Mouse (Mus musculus): ENCODE measurements around the gene Reep6.

The Reep6 gene

DNA sequence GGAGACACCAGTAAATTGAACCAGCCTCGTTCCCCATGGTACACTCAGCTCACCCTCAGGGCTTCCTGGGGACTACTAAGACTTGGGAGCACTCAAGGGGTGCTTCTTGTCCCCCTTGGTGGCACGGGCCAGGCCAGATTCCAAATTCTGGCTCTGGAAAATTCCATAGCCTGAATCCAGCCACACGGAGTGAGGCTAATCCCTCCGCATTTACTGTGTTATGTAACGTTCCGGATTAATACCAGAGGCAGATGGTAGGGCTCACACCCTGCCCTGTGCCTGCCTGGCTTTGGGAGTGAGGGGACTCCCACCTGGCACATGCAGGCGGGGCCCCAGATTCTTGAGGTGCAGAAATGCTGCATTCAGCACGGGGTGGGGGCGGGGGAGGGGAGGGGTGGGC lies 25.7 kb downstream of the Reep6 start:
- no peak for DNase-seq (ENCODE audit: low spot score)

GRCm38 (mm10) chr10:80356001-80356682 lies 26.4 kb downstream of the Reep6 start, which contains the start of gene Plk5:
Gene Plk5, plus strand, starts transcription at chr10:80356459.
- DNase-seq (ENCODE audit: low spot score), result no peak

- DNase-seq (ENCODE audit: low spot score), result no peak
These were observed 27.0 kb downstream of the Reep6 start for GRCm38 (mm10) chr10:80356737-80357136.

DNA sequence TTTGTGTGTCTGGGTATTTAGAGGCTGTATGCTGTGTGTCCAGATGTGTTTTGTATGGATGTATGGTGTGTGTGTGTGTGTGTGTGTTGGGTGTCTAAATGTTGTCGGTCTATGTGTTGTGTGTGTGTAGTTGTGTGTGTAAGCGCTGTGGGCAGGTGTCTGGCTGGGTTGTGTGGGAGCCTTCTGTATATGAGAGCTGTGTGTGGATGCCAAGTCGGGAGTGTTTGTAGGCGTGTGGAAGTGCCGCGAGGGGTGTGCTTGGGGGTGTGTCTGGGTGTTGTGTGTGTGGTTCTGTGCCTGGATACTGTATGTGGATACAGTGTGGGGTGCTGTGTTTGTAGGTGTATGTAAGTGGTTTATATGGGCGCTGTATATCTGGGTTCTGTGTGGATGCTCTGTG lies 27.6 kb downstream of the Reep6 start:
- DNase-seq (ENCODE audit: low spot score), result no peak

GRCm38 (mm10) chr10:80357994-80358639 lies 28.4 kb downstream of the Reep6 start:
- no peak for DNase-seq (ENCODE audit: low spot score)

GRCm38 (mm10) chr10:80363734-80364133 lies 34.0 kb downstream of the Reep6 start:
- no peak for DNase-seq (ENCODE audit: low spot score)

DNA sequence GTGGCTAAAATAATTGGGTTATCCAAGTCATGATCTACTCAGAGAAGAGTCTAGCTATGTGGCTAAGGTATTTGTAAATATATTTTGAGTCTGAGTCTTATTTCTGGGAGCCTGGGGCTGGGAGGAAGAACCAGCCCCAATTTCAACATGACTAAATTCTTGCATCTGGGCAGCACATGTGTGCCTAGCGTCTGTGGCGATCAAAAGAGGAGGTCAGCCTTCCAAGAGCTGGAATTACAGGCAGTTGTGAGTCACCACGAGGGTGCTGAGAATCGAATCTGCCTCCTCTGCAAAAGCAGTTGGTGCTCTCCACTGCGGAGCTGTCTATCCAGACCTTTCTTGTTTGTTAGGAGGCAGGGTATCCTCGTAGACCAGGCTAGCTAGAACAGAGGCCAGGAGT lies 36.0 kb downstream of the Reep6 start:
- DNase-seq (ENCODE audit: low spot score), result no peak

- DNase-seq (ENCODE audit: low spot score), result no peak
These were observed 38.2 kb downstream of the Reep6 start for GRCm38 (mm10) chr10:80367954-80368353.

- no peak for DNase-seq (ENCODE audit: low spot score)
These were observed 38.6 kb downstream of the Reep6 start for GRCm38 (mm10) chr10:80368392-80368791.

DNA sequence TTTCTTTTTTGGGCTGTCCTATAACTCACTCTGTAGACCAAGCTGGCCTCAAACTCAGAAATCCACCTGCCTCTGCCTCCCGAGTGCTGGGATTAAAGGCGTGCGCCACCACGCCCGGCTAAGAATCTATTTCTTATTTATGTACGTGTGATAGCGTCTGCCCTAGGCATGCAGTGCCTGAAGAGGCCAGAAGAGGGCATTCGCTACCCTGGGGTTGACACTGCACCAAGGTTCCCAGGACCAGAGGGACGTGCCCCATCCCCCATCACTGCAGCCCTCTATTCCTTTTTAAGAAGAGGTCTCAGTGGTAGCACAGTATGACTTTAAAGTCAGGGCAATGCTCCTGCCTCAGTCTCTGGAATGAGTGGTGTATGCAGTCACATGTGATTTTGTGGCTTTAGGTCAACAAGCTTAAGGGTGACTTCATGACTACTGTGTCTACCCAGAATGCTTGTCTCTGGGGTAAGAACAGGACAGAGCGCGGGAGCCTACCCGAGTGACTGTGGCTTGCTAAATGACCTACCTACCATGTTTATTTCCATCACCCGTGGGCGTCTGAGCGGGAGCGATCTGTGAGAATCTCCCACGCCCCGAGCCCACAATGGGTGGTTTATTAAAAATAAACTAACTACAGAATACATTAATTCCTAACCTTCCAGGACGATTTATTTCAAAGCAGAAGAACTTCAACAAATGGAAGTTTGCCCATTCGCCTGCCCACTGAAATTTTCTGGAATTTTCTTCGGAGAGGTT lies 40.4 kb downstream of the Reep6 start:
- no peak for DNase-seq (ENCODE audit: low spot score)

DNA sequence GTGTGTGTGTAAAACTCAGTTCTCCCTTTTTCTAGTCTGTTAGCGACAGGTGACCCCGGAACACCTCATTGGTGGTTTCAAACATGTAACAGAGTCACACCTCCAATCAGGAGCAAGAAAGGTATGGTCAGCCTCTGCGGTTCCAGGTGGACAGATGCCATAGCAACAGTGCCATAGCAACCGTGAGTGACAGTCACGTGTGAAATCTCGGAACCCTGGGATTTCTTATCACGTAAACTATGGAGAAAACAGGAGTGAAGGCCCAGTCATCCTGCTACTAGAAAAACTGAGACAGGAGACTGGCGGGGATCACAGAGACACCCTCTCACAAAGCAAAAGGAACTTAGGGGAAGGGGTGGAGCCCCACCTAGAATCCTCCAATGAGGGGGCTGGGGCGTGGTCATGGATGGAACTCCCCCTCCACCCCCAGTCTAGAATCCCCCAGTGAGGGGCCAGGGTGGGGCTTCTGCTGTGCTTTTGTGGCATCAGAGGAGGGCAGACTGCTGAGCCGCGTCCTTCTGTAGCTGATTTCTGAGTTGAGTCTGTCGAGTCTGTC lies 41.7 kb downstream of the Reep6 start:
- DNase-seq (ENCODE audit: low spot score), result peak; percentile 71

- DNase-seq (ENCODE audit: low spot score), result no peak
These were observed 42.2 kb downstream of the Reep6 start for GRCm38 (mm10) chr10:80371983-80372382.

DNA sequence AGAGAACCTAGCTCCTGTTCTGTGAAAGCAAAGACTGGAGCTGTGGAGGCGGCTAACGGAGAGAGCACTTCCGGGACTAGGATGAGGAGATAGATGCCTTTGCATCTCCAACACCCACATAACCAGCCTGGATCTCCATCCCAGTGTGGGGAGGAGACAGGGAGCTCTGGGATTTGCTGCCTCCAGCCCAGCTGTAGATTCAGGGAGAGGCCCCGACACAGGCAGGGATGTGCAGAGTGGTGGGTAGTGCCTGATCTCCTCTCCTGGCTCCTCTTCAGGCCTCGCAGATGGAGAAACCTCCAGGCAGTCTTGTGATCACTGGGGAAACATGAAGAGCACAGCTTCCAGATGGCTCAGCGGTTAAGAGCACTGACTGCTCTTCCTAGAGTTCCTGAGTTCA lies 43.0 kb downstream of the Reep6 start:
- DNase-seq (ENCODE audit: low spot score), result no peak

DNA sequence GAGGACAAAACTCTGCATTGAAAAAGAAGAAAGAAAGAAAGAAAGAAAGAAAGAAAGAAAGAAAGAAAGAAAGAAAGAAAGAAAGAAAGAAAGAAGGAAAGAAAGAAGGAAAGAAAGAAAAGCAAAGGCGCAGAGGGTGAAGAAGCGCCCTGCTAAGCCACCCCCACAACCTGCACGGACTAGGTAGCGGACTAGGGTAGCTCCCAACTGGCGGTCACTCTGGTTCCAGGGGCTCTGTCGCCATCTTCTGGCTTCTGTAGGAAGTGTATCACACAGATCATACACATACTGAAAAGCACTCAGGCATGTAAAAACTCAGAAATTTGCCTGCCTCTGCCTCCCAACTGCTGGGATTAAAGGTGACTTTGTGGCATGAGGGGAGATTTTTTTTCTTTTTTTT lies 44.3 kb downstream of the Reep6 start:
- peak; percentile 52 for DNase-seq (ENCODE audit: low spot score)

DNA sequence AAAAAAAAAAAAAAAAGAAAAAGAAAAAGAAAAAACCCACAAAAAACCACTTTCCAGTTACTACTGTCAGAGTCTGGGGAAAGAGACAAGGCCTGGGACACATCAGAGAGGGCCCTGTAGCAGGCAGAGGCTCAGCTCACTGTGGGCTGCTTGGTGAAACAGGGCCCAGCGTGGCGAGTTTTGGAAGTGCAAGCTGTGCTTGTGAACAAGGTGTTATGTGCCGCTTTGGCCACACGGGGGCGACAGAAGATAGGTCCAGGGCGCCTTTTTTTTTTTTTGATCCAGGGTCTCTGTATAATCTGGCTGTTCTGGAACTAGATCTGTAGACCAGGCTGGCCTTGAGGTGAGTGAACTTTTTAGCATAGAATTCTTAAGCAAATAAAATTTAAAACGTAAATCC lies 46.4 kb downstream of the Reep6 start:
- DNase-seq (ENCODE audit: low spot score), result peak; percentile 93

DNA sequence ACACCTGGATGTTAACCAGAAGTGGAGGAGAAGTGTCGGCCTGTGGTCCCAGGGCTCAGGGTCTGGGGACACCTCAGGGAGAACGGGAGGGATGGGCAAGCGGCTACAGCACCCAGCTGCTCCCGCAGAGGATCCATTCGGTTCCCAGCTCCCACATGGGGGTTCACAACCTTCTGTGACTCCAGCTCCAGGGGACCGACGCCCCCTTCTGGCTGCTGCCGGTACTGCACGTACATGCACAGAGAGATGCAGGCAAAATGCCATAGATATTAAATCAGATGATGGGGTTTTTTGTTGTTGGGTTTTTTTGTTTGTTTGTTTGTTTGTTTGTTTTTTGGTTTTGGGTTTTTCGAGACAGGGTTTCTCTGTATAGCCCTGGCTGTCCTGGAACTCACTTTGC lies 48.0 kb downstream of the Reep6 start:
- no peak for DNase-seq (ENCODE audit: low spot score)

- no peak for DNase-seq (ENCODE audit: low spot score)
These were observed 53.0 kb downstream of the Reep6 start for GRCm38 (mm10) chr10:80382641-80383365.

DNA sequence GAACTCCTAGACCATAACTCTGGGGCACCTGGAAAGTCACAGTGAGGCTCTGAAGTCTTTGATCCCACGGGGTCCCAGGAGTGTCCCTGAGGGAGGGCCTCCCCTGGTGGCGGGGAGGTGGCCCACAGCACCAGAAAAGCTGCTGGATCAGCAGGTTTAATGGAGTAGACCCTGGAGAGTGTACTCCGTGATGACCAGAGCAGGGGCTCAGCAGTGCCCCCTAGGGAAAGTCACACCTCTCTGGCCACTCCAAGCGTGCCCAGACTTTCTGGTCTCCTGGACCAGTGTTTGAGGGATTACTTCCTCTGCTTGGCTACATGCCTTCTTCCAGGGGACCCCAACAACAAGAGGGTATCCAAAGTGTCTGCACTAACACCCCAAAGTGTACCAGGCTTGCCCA lies 53.7 kb downstream of the Reep6 start:
- DNase-seq (ENCODE audit: low spot score), result no peak

DNA sequence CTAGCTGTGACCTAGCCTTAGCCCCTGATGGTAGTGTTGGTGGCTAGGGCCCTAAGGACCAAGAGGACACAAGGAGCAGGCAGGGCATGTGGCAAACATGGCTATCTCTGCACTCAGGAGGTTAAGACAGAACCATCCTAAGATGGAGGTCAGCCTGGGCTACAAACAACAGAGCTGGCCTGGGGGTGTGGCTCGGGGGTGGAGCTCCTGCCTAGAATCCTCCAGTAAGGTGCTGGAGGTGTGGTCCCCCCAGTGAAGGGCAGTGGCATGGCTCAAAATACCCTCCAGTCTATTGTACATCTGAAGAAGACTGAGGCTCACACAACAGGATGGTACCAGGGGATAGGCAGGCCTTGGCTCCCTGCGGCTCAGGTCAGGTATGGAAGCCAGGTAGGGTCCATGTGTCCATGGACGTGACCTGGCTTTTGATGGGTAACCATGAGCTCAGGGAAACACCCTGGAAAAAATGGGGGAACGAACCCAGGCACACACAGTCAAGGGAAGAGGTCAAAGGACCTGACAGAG lies 54.4 kb downstream of the Reep6 start:
- no peak for DNase-seq (ENCODE audit: low spot score)

- no peak for DNase-seq (ENCODE audit: low spot score)
These were observed 55.0 kb downstream of the Reep6 start for GRCm38 (mm10) chr10:80384709-80385108.

GRCm38 (mm10) chr10:80385310-80385709 lies 55.6 kb downstream of the Reep6 start:
- no peak for DNase-seq (ENCODE audit: low spot score)
